Mouse (Mus musculus): ENCODE data around the gene Adamts17. TPM values are rescaled to one million over a fixed set of nuclear protein-coding genes. Genes with fewer than 3 reads are reported as not detected.

Gene Adamts17
- total and polyA plus RNA-seq, 3 experiments: not detected

DNA sequence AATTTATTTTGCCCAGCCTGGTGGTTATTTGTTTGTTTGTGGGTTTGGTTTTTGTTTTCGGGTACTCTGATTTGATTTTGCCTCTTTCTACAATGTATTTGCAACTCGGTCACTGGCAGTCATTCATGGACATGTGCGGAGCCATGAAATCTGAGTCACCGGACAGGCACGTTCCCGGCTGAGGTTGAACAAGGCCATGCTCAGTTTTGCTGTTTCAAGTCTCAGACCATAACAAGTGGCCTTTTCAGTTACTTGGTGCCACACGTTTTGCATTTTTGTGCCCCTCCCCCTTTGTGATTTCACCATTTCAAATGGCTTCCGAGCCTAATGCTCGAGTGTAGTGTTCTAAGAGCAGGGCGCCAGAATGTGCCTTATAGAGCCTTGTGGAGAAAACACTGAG lies 123.2 kb downstream of the Adamts17 start:
- Histone ChIP-seq H3K4me1 (ENCODE audit: control insufficient read depth in 1 of 2, insufficient read depth in 2 of 2) (no peaks in the 10 kb centered on the region), H3K79me2 (replicated peaks; ENCODE audit: control insufficient read depth, extremely low read depth, insufficient read depth, poor library complexity, severe bottlenecking) (no peaks in the 10 kb centered on the region), H3K27ac (ENCODE audit: insufficient read depth, low read depth) (no peak overlapping the region), H3K9ac (ENCODE audit: insufficient read depth, low read depth) (no peak overlapping the region), H3K4me2 (ENCODE audit: insufficient read depth, low read depth, poor library complexity, severe bottlenecking) (no peak overlapping the region), H3K36me3 (replicated peaks in 1 of 2; ENCODE audit: control insufficient read depth in 1 of 2, insufficient read depth in 1 of 2, low read length in 1 of 2) (no peaks in the 10 kb centered on the region), H3K9me3 (replicated peaks; ENCODE audit: low read length) (peaks cover 4% of the 10 kb centered on the region), H3K4me3 (replicated peaks in 1 of 3; ENCODE audit: low read depth in 2 of 3, low read length in 2 of 3, poor library complexity in 1 of 3) (no peak overlapping the region), H3K27me3 (replicated peaks) (peaks cover 94% of the 10 kb centered on the region)
- dilution Hi-C loops (cut with MboI; ENCODE audit: extremely low pct_ligation_motif_present, extremely low pct_unique_long_range_greater_than_20kb, low sequenced_read_pairs) (no loop called here), in situ Hi-C loops (cut with MboI; ENCODE audit: low pct_ligation_motif_present, low pct_unique_long_range_greater_than_20kb, low sequenced_read_pairs) (no loop called here)
- no peak for TF ChIP-seq SMC3 (IDR thresholded peaks at IDR 0.05; ENCODE audit: low read depth, low read length)
- TF ChIP-seq BHLHE40 (IDR thresholded peaks at IDR 0.05; ENCODE audit: low read depth, low read length): peak; percentile 36
- peak; percentile 1 for DNase-seq (ENCODE audit: extremely low read depth)

DNA sequence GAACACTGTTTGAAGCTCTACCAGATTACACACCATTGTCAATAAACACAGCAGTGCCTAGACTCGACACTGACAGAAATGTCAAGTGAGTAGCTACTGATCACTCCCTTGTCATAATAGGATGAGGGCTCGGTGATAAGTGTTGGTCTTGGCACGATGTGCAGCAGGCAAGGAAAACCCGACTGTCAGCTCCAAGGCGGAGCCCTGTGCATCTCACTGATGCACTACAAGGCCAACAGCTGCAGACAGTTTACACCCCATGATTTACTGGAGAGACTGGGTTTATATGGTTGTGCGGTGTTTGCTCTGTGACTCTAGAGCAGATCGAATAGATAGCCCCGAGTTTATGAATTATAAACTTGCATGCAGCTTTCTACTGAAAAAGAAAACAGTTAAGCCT lies 124.0 kb downstream of the Adamts17 start:
- TF ChIP-seq MAFK (IDR thresholded peaks at IDR 0.05; ENCODE audit: insufficient replicate concordance, low read length): no peak
- no peak for TF ChIP-seq KAT2A (IDR thresholded peaks at IDR 0.05; ENCODE audit: insufficient replicate concordance, low read length)
- no peak for TF ChIP-seq PAX5 (IDR thresholded peaks at IDR 0.05; ENCODE audit: low read length)
- TF ChIP-seq CHD2 (IDR thresholded peaks at IDR 0.05; ENCODE audit: low read length): no peak
- no peak for TF ChIP-seq GABPA (IDR thresholded peaks at IDR 0.05; ENCODE audit: insufficient replicate concordance, low read depth, low read length)
- TF ChIP-seq SIN3A (IDR thresholded peaks at IDR 0.05; ENCODE audit: low read length): no peak
- no peak for TF ChIP-seq MXI1 (IDR thresholded peaks at IDR 0.05; ENCODE audit: low read depth, low read length)
- TF ChIP-seq CTCF (conservative IDR thresholded peaks at IDR 0.05 in 1 of 2, IDR thresholded peaks at IDR 0.05 in 1 of 2; ENCODE audit: low read depth in 2 of 2, low read length in 2 of 2): no peak
- no peak for TF ChIP-seq SMC3 (IDR thresholded peaks at IDR 0.05; ENCODE audit: low read depth, low read length)
- no peak for TF ChIP-seq MAX (IDR thresholded peaks at IDR 0.05; ENCODE audit: low read length)
- no peak for TF ChIP-seq ZMIZ1 (IDR thresholded peaks at IDR 0.05; ENCODE audit: low read depth, low read length)
- TF ChIP-seq HCFC1 (IDR thresholded peaks at IDR 0.05; ENCODE audit: low read depth, low read length): no peak
- TF ChIP-seq UBTF (IDR thresholded peaks at IDR 0.05; ENCODE audit: low read depth, low read length): no peak
- TF ChIP-seq JUN (IDR thresholded peaks at IDR 0.05; ENCODE audit: insufficient read depth, low read depth, low read length): no peak
- TF ChIP-seq MAZ (IDR thresholded peaks at IDR 0.05; ENCODE audit: low read depth, low read length): no peak
- TF ChIP-seq NRF1 (IDR thresholded peaks at IDR 0.05; ENCODE audit: low read depth, low read length): no peak
- TF ChIP-seq ELF1 (IDR thresholded peaks at IDR 0.05; ENCODE audit: low read depth, low read length): no peak
- TF ChIP-seq MYC (IDR thresholded peaks at IDR 0.05; ENCODE audit: low read depth, low read length): no peak
- in situ Hi-C loops (cut with MboI; ENCODE audit: low pct_ligation_motif_present, low pct_unique_long_range_greater_than_20kb, low sequenced_read_pairs) (no loop called here), dilution Hi-C loops (cut with MboI; ENCODE audit: extremely low pct_ligation_motif_present, extremely low pct_unique_long_range_greater_than_20kb, low sequenced_read_pairs) (no loop called here)

More for the DNA sequence above, 124.0 kb downstream of the Adamts17 start:
- Histone ChIP-seq H3K4me3 (replicated peaks in 1 of 3; ENCODE audit: low read depth in 2 of 3, low read length in 2 of 3, poor library complexity in 1 of 3) (no peak overlapping the region), H3K9me3 (replicated peaks; ENCODE audit: low read length) (peaks cover 4% of the 10 kb centered on the region), H3K27me3 (replicated peaks) (peaks cover 93% of the 10 kb centered on the region), H3K4me1 (ENCODE audit: control insufficient read depth in 1 of 2, insufficient read depth in 2 of 2) (no peaks in the 10 kb centered on the region), H3K9ac (ENCODE audit: insufficient read depth, low read depth) (no peak overlapping the region), H3K79me2 (replicated peaks; ENCODE audit: control insufficient read depth, extremely low read depth, insufficient read depth, poor library complexity, severe bottlenecking) (no peaks in the 10 kb centered on the region), H3K4me2 (ENCODE audit: insufficient read depth, low read depth, poor library complexity, severe bottlenecking) (no peak overlapping the region), H3K27ac (ENCODE audit: insufficient read depth, low read depth) (no peak overlapping the region), H3K36me3 (replicated peaks in 1 of 2; ENCODE audit: control insufficient read depth in 1 of 2, insufficient read depth in 1 of 2, low read length in 1 of 2) (no peaks in the 10 kb centered on the region)
- no peak for DNase-seq (ENCODE audit: extremely low read depth)
